Mouse (Mus musculus): ENCODE measurements around the gene Pnpla7. TPM values are rescaled to one million over a fixed set of nuclear protein-coding genes. Genes with fewer than 3 reads are reported as not detected.

Gene Pnpla7
- total and polyA plus RNA-seq, 2 experiments: 113 to 141 TPM

- DNase-seq (ENCODE audit: extremely low read depth, low read depth, low spot score): peak; percentile 50
- WGBS: 59% methylated on average over 6 of the region's 6 CpGs
Observed at GRCm38 (mm10) chr2:25053101-25053500, 77.3 kb downstream of the Pnpla7 start.

GRCm38 (mm10) chr2:25054221-25055067, 78.6 kb downstream of the Pnpla7 start, which contains the start of gene Nsmf:
TSS of gene Nsmf (plus strand) at chr2:25054355.
- Histone ChIP-seq H3K36me3 (ENCODE audit: control insufficient read depth, insufficient read depth, low read length) (peaks cover 2% of the 10 kb centered on the region; the same call in 1 of the 2 replicates), H3K79me2 (ENCODE audit: control insufficient read depth, insufficient read depth, low read length) (peaks cover 12% of the 10 kb centered on the region), H3K27ac (replicated peaks; ENCODE audit: insufficient read depth, low read depth, low read length) (peak within 1 kb of the TSS; percentile 97), H3K4me3 (ENCODE audit: insufficient read depth, low read depth, low read length) (peak within 1 kb of the TSS; percentile 79), H3K9ac (ENCODE audit: low read depth, low read length) (peak within 1 kb of the TSS; percentile 93), H3K4me1 (ENCODE audit: control insufficient read depth, insufficient read depth, low read length) (peaks cover 31% of the 10 kb centered on the region), H3K27me3 (ENCODE audit: control insufficient read depth, insufficient read depth, low read length) (no peaks in the 10 kb centered on the region)
- peak; percentile 80 for DNase-seq (ENCODE audit: extremely low read depth, low read depth, low spot score)
- TF ChIP-seq POLR2A (IDR thresholded peaks at IDR 0.05; ENCODE audit: extremely low read depth, insufficient read depth, low read length): peak; percentile 79
- 0 out of 2 replicates have a peak, but pooled peaks have one; percentile 11 for TF ChIP-seq CTCF (IDR thresholded peaks at IDR 0.05; ENCODE audit: low read depth, low read length)
- 1% methylated on average over 47 of the region's 47 CpGs for WGBS

More at GRCm38 (mm10) chr2:25053101-25053500, 77.3 kb downstream of the Pnpla7 start:
- Histone ChIP-seq H3K36me3 (ENCODE audit: control insufficient read depth, insufficient read depth, low read length) (peaks cover 2% of the 10 kb centered on the region; the same call in 1 of the 2 replicates), H3K27ac (replicated peaks; ENCODE audit: insufficient read depth, low read depth, low read length) (peak overlapping the region; percentile 97), H3K9ac (ENCODE audit: low read depth, low read length) (no peak overlapping the region), H3K4me3 (ENCODE audit: insufficient read depth, low read depth, low read length) (no peak overlapping the region), H3K27me3 (ENCODE audit: control insufficient read depth, insufficient read depth, low read length) (no peaks in the 10 kb centered on the region), H3K79me2 (ENCODE audit: control insufficient read depth, insufficient read depth, low read length) (peaks cover 12% of the 10 kb centered on the region), H3K4me1 (ENCODE audit: control insufficient read depth, insufficient read depth, low read length) (peaks cover 31% of the 10 kb centered on the region)
- TF ChIP-seq POLR2A (IDR thresholded peaks at IDR 0.05; ENCODE audit: extremely low read depth, insufficient read depth, low read length): no peak
- TF ChIP-seq CTCF (IDR thresholded peaks at IDR 0.05; ENCODE audit: low read depth, low read length): no peak

GRCm38 (mm10) chr2:25055068-25055405, 79.2 kb downstream of the Pnpla7 start:
- peak overlapping the region; percentile 79 for H3K4me3 ChIP-seq (ENCODE audit: insufficient read depth, low read depth, low read length)
- H3K36me3 ChIP-seq (ENCODE audit: control insufficient read depth, insufficient read depth, low read length): peaks cover 4% of the 10 kb centered on the region; the same call in 1 of the 2 replicates
- no peaks in the 10 kb centered on the region for H3K27me3 ChIP-seq (ENCODE audit: control insufficient read depth, insufficient read depth, low read length)
- peaks cover 31% of the 10 kb centered on the region for H3K4me1 ChIP-seq (ENCODE audit: control insufficient read depth, insufficient read depth, low read length)
- TF ChIP-seq CTCF (IDR thresholded peaks at IDR 0.05; ENCODE audit: low read depth, low read length) (no peak), POLR2A (IDR thresholded peaks at IDR 0.05; ENCODE audit: extremely low read depth, insufficient read depth, low read length) (no peak)
- peak overlapping the region; percentile 86; the same call in 1 of the 2 replicates for H3K27ac ChIP-seq (replicated peaks; ENCODE audit: insufficient read depth, low read depth, low read length)
- peak; percentile 76 for DNase-seq (ENCODE audit: extremely low read depth, low read depth, low spot score)
- H3K9ac ChIP-seq (ENCODE audit: low read depth, low read length): peak overlapping the region; percentile 93
- peaks cover 12% of the 10 kb centered on the region for H3K79me2 ChIP-seq (ENCODE audit: control insufficient read depth, insufficient read depth, low read length)
- 25% methylated on average over 2 of the region's 2 CpGs for WGBS

DNA sequence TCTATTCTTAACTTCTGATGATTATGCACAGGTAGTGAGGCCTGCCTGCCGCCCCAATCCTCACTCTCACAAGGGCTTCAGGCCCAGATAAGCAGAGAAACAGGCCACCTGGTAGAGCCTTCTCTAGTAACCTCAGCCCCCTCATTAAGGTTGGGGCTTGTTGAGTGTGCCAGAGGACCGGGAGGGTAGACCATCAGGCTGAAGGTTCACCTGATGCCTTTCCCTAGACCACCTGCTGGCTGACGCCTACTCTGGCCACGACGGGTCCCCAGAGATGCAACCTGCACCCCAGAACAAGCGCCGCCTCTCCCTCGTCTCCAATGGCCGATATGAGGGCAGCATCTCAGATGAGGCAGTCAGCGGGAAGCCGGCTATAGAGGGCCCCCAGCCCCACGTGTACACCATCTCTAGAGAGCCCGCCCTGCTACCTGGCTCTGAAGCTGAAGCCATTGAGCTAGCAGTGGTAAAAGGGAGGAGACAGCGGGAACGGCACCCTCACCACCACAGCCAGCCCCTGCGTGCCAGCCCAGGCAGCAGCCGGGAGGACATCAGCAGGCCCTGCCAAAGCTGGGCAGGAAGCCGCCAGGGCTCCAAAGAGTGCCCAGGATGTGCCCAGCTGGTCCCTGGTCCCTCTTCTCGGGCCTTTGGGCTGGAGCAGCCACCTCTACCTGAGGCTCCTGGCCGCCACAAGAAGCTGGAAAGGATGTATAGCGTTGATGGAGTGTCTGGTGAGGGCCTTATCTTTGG, 79.7 kb downstream of the Pnpla7 start:
- H3K79me2 ChIP-seq (ENCODE audit: control insufficient read depth, insufficient read depth, low read length): peaks cover 12% of the 10 kb centered on the region
- H3K4me1 ChIP-seq (ENCODE audit: control insufficient read depth, insufficient read depth, low read length): peaks cover 27% of the 10 kb centered on the region
- TF ChIP-seq POLR2A (IDR thresholded peaks at IDR 0.05; ENCODE audit: extremely low read depth, insufficient read depth, low read length): no peak
- TF ChIP-seq CTCF (IDR thresholded peaks at IDR 0.05; ENCODE audit: low read depth, low read length): no peak
- H3K36me3 ChIP-seq (ENCODE audit: control insufficient read depth, insufficient read depth, low read length): peaks cover 4% of the 10 kb centered on the region; the same call in 1 of the 2 replicates
- 82% methylated on average over 21 of the region's 21 CpGs for WGBS
- no peak overlapping the region for H3K9ac ChIP-seq (ENCODE audit: low read depth, low read length)
- no peaks in the 10 kb centered on the region for H3K27me3 ChIP-seq (ENCODE audit: control insufficient read depth, insufficient read depth, low read length)
- H3K27ac ChIP-seq (replicated peaks; ENCODE audit: insufficient read depth, low read depth, low read length): no peak overlapping the region
- H3K4me3 ChIP-seq (ENCODE audit: insufficient read depth, low read depth, low read length): peak overlapping the region; percentile 79; the same call in 1 of the 2 replicates
- no peak for DNase-seq (ENCODE audit: extremely low read depth, low read depth, low spot score)

- WGBS: 93% methylated on average over 7 of the region's 7 CpGs
- Histone ChIP-seq H3K27ac (replicated peaks; ENCODE audit: insufficient read depth, low read depth, low read length) (no peak overlapping the region), H3K27me3 (ENCODE audit: control insufficient read depth, insufficient read depth, low read length) (no peaks in the 10 kb centered on the region), H3K79me2 (ENCODE audit: control insufficient read depth, insufficient read depth, low read length) (peaks cover 4% of the 10 kb centered on the region; the same call in 1 of the 2 replicates), H3K9ac (ENCODE audit: low read depth, low read length) (no peak overlapping the region), H3K4me1 (ENCODE audit: control insufficient read depth, insufficient read depth, low read length) (peaks cover 5% of the 10 kb centered on the region), H3K36me3 (ENCODE audit: control insufficient read depth, insufficient read depth, low read length) (peaks cover 4% of the 10 kb centered on the region; the same call in 1 of the 2 replicates), H3K4me3 (ENCODE audit: insufficient read depth, low read depth, low read length) (no peak overlapping the region)
- TF ChIP-seq POLR2A (IDR thresholded peaks at IDR 0.05; ENCODE audit: extremely low read depth, insufficient read depth, low read length): no peak
- no peak for TF ChIP-seq CTCF (IDR thresholded peaks at IDR 0.05; ENCODE audit: low read depth, low read length)
- no peak for DNase-seq (ENCODE audit: extremely low read depth, low read depth, low spot score)
Observed at GRCm38 (mm10) chr2:25058926-25059325, 83.1 kb downstream of the Pnpla7 start.

Measured in liver, adult 2 months (tissue).